Mouse (Mus musculus): ENCODE data around the gene Ncaph.

DNA sequence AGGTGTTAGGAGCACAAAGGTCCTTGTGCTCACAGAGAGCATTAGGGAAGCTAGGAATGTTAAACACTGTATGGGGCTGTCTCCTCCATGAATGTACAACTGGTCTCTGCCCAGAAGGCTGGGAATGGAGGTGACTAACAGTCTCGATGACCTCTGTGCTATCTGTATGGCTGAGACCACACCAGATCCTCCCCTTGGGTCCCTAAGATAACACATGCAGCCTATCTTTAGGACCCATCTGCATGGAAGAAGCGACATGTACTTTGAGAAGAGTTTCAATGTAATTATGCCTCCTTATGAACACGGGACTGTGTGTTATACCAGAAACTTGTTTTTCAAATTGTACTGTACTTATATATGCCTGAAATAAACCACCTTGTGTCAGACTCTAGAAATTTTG, 11.9 kb upstream of the Ncaph start:
- TF ChIP-seq NRF1 (IDR thresholded peaks at IDR 0.05; ENCODE audit: insufficient read depth, low read depth, low read length, poor library complexity, severe bottlenecking): no peak
- TF ChIP-seq USF1 (IDR thresholded peaks at IDR 0.05; ENCODE audit: low read depth, low read length): no peak
- TF ChIP-seq ZKSCAN1 (IDR thresholded peaks at IDR 0.05; ENCODE audit: low read depth, low read length): no peak
- no peak for TF ChIP-seq CTCF (IDR thresholded peaks at IDR 0.05 in 2 of 3, conservative IDR thresholded peaks at IDR 0.05 in 1 of 3; ENCODE audit: control insufficient read depth in 1 of 3, insufficient read depth in 1 of 3, low read depth in 2 of 3, low read length in 3 of 3, poor library complexity in 1 of 3, severe bottlenecking in 1 of 3)
- no peak for TF ChIP-seq EP300 (IDR thresholded peaks at IDR 0.05; ENCODE audit: low read depth in 1 of 2, low read length in 2 of 2)

Measured in MEL (cell line).